Mouse (Mus musculus): ENCODE results near the gene 4930564D02Rik. TPM values are rescaled to one million over a fixed set of nuclear protein-coding genes. Genes with fewer than 3 reads are reported as not detected.

The 4930564D02Rik gene
- polyA plus RNA-seq, 1 experiment = not detected

DNA sequence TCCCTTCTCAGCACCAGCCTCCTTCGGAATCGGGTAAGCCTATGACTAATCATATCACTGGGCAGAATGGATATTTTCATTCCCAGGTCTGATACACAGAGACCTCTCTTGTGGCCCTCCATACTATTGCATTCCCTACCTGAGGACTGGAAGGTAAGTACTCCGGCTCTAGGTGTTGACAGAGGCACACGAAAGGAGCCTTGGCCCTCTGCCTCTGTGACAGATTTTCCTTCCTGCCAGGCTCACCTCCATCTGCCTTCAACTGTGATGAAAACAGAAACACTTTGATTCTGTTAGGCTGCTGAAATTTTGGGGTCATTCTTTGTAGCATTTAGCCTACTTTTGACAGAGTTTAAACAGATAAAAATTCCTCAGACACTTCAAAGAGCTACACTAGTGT is 47.2 kb downstream of the 4930564D02Rik start:
- 93% methylated on average over 4 of the region's 4 CpGs for WGBS
- H3K27ac ChIP-seq (ENCODE audit: control insufficient read depth, insufficient read depth, low read length) = no peak overlapping the region
- H3K4me3 ChIP-seq (ENCODE audit: control insufficient read depth, insufficient read depth, low read length) = no peak overlapping the region
- H3K4me1 ChIP-seq (replicated peaks; ENCODE audit: control insufficient read depth, insufficient read depth, low read length) = no peaks in the 10 kb centered on the region
- DNase-seq = no peak
- TF ChIP-seq CTCF (IDR thresholded peaks at IDR 0.05; ENCODE audit: borderline replicate concordance, control insufficient read depth, extremely low read depth, insufficient read depth, low read length, poor library complexity) = no peak
- no peak for TF ChIP-seq POLR2A (IDR thresholded peaks at IDR 0.05; ENCODE audit: control insufficient read depth, extremely low read depth, insufficient read depth, low read length, poor library complexity)
- no peaks in the 10 kb centered on the region for H3K27me3 ChIP-seq (ENCODE audit: control insufficient read depth, insufficient read depth, low read length)
- no peaks in the 10 kb centered on the region for H3K36me3 ChIP-seq (ENCODE audit: control insufficient read depth, insufficient read depth, low read length)

- no peak for TF ChIP-seq CTCF (IDR thresholded peaks at IDR 0.05; ENCODE audit: borderline replicate concordance, control insufficient read depth, extremely low read depth, insufficient read depth, low read length, poor library complexity)
- TF ChIP-seq POLR2A (IDR thresholded peaks at IDR 0.05; ENCODE audit: control insufficient read depth, extremely low read depth, insufficient read depth, low read length, poor library complexity) = no peak
- Histone ChIP-seq H3K4me1 (replicated peaks; ENCODE audit: control insufficient read depth, insufficient read depth, low read length) (no peaks in the 10 kb centered on the region), H3K36me3 (ENCODE audit: control insufficient read depth, insufficient read depth, low read length) (no peaks in the 10 kb centered on the region), H3K27ac (ENCODE audit: control insufficient read depth, insufficient read depth, low read length) (no peak overlapping the region), H3K27me3 (ENCODE audit: control insufficient read depth, insufficient read depth, low read length) (no peaks in the 10 kb centered on the region), H3K4me3 (ENCODE audit: control insufficient read depth, insufficient read depth, low read length) (no peak overlapping the region)
- 27% methylated on average over 2 of the region's 2 CpGs for WGBS
- DNase-seq = peak; percentile 87
Observed at GRCm38 (mm10) chr3:105114269-105114668, 47.6 kb downstream of the 4930564D02Rik start.

DNA sequence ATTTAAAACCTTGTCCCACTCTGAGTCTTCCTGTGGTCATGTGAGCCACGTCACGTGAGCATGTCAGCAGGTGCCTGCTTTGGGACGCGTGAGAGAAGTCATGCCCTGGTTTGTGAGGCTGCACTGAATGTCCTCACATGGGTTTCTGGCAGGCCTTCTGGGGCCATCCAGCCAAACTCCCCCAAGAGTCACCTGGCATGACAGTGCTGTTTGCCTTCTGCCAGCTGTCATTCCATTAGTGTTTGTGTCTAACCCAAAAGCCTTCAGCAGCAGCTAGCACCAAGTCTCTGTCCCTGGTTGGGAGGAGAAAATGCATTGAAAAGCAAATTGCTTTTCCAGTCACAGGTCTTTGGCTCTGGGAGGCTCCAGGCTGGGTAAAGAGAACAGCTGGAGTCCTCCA is 50.0 kb downstream of the 4930564D02Rik start:
- no peaks in the 10 kb centered on the region for H3K36me3 ChIP-seq (ENCODE audit: control insufficient read depth, insufficient read depth, low read length)
- H3K4me1 ChIP-seq (replicated peaks; ENCODE audit: control insufficient read depth, insufficient read depth, low read length) = no peaks in the 10 kb centered on the region
- H3K27me3 ChIP-seq (ENCODE audit: control insufficient read depth, insufficient read depth, low read length) = no peaks in the 10 kb centered on the region
- no peak for DNase-seq
- TF ChIP-seq CTCF (IDR thresholded peaks at IDR 0.05; ENCODE audit: borderline replicate concordance, control insufficient read depth, extremely low read depth, insufficient read depth, low read length, poor library complexity) (no peak), POLR2A (IDR thresholded peaks at IDR 0.05; ENCODE audit: control insufficient read depth, extremely low read depth, insufficient read depth, low read length, poor library complexity) (no peak)
- H3K4me3 ChIP-seq (ENCODE audit: control insufficient read depth, insufficient read depth, low read length) = no peak overlapping the region
- WGBS = 83% methylated on average over 4 of the region's 4 CpGs
- no peak overlapping the region for H3K27ac ChIP-seq (ENCODE audit: control insufficient read depth, insufficient read depth, low read length)

GRCm38 (mm10) chr3:105123776-105124175 is 57.1 kb downstream of the 4930564D02Rik start:
- 94% methylated on average over 3 of the region's 3 CpGs for WGBS
- TF ChIP-seq CTCF (IDR thresholded peaks at IDR 0.05; ENCODE audit: borderline replicate concordance, control insufficient read depth, extremely low read depth, insufficient read depth, low read length, poor library complexity) (no peak), POLR2A (IDR thresholded peaks at IDR 0.05; ENCODE audit: control insufficient read depth, extremely low read depth, insufficient read depth, low read length, poor library complexity) (no peak)

DNA sequence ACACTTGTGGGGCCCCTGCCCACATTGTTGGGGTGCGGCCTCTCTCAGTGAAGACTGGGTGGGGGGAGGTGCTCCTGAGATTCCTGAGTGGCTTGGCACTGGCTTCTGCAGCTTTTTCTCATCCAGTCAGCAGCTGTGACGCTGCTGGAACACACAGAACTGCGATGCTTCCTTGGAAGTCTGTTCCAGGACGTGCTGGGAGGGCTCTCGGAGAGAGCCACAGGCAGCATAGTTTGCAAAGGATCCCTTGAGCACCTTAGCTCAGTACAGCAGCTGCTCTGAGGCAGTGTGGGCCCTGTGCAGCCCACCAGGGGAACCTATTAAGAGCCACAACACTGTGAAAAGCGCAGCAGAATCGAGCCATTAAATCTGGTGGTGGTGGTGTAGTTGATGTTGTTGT is 61.2 kb downstream of the 4930564D02Rik start:
- no peak for TF ChIP-seq CTCF (IDR thresholded peaks at IDR 0.05; ENCODE audit: borderline replicate concordance, control insufficient read depth, extremely low read depth, insufficient read depth, low read length, poor library complexity)
- TF ChIP-seq POLR2A (IDR thresholded peaks at IDR 0.05; ENCODE audit: control insufficient read depth, extremely low read depth, insufficient read depth, low read length, poor library complexity) = no peak
- no peaks in the 10 kb centered on the region for H3K27me3 ChIP-seq (ENCODE audit: control insufficient read depth, insufficient read depth, low read length)
- no peak for DNase-seq
- H3K36me3 ChIP-seq (ENCODE audit: control insufficient read depth, insufficient read depth, low read length) = no peaks in the 10 kb centered on the region
- H3K4me3 ChIP-seq (ENCODE audit: control insufficient read depth, insufficient read depth, low read length) = no peak overlapping the region
- peaks cover 9% of the 10 kb centered on the region for H3K4me1 ChIP-seq (replicated peaks; ENCODE audit: control insufficient read depth, insufficient read depth, low read length)
- H3K27ac ChIP-seq (ENCODE audit: control insufficient read depth, insufficient read depth, low read length) = no peak overlapping the region
- 93% methylated on average over 7 of the region's 7 CpGs for WGBS

More at GRCm38 (mm10) chr3:105123776-105124175, 57.1 kb downstream of the 4930564D02Rik start:
- Histone ChIP-seq H3K27ac (ENCODE audit: control insufficient read depth, insufficient read depth, low read length) (no peak overlapping the region), H3K4me1 (replicated peaks; ENCODE audit: control insufficient read depth, insufficient read depth, low read length) (no peaks in the 10 kb centered on the region), H3K36me3 (ENCODE audit: control insufficient read depth, insufficient read depth, low read length) (no peaks in the 10 kb centered on the region), H3K4me3 (ENCODE audit: control insufficient read depth, insufficient read depth, low read length) (no peak overlapping the region), H3K27me3 (ENCODE audit: control insufficient read depth, insufficient read depth, low read length) (no peaks in the 10 kb centered on the region)
- DNase-seq = no peak

Other genes with a start within 250 kb of the 4930564D02Rik start
- gene Mov10, start 248.3 kb upstream of the 4930564D02Rik start, polyA plus RNA-seq (2012; rRNA removed) = 23.9 and 29.8 TPM in 2 replicates
- gene St7l, start 202.8 kb upstream of the 4930564D02Rik start, polyA plus RNA-seq (2012; rRNA removed) = 13.2 and 13.6 TPM in 2 replicates
- gene Capza1, start 202.3 kb upstream of the 4930564D02Rik start, polyA plus RNA-seq (2012; rRNA removed) = 77.9 and 85.7 TPM in 2 replicates
- gene Wnt2b, start 104.9 kb upstream of the 4930564D02Rik start, polyA plus RNA-seq (2012; rRNA removed) = 0.89 and 1.2 TPM in 2 replicates
- gene Cttnbp2nl, start 13.7 kb upstream of the 4930564D02Rik start, polyA plus RNA-seq (2012; rRNA removed) = 2.6 and 2.8 TPM in 2 replicates

Data from thymus, adult 2 months (tissue).